Mouse (Mus musculus): Measurements from ENCODE around the gene Odf2.
"Not testable (repeated sequence)": the region's sequence is repeated elsewhere in the genome, so short reads cannot be mapped to it uniquely, and the experiment has no call there.

Odf2 gene

GRCm38 (mm10) chr2:29869646-29870451, 19.2 kb upstream of the Odf2 start:
- DNase-seq: no peak

DNA sequence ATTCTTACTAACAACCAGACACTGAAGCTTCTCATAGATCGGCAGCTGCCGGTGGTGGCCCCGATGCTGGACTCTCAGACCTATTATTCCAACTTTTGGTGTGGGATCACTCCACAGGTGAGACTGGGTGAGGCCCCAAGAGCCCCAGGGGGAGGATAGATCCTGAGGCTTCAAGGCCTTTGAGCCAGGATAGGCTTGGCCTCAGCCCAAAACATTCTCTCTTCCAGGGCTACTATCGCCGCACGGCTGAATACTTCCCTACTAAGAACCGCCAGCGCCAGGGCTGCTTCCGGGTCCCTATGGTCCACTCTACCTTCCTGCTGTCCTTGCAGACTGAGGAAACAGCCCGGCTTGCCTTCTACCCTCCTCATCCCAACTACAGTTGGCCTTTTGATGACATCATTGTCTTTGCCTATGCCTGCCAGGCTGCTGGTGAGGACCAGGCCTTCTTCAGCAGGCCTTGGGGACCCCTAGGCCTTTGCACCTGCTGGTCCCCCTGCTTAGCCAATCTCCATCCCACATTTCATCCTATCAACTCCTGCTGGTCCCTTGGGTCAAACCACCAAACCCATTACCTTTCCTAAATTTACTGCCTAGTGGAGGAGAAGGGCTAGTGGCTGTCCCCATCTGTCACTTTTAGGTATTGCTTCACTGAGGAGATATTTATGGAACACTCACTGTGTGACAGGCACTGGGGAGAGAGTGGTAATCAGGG, 16.3 kb upstream of the Odf2 start:
- DNase-seq: peak; percentile 46 to 55

DNA sequence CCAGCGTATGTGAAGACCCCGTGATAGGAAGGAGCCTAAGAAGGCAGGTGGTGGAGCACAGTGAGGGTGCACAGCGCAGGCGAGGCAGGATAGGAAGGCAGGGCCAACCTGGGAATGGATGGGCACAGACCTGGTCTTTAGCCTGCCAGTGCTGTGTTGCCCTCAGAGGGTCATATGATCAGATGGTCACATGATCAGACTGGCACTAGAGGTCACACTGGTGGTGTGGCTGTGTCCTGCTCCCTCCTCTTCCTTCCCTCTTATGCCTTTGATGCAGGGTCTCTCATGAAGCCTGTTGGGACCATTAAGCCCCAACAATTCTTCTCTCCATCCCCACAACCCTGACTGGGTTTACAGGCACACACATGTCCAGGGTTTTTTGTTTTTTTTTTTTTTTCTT, 15.2 kb upstream of the Odf2 start:
- DNase-seq: no peak

DNA sequence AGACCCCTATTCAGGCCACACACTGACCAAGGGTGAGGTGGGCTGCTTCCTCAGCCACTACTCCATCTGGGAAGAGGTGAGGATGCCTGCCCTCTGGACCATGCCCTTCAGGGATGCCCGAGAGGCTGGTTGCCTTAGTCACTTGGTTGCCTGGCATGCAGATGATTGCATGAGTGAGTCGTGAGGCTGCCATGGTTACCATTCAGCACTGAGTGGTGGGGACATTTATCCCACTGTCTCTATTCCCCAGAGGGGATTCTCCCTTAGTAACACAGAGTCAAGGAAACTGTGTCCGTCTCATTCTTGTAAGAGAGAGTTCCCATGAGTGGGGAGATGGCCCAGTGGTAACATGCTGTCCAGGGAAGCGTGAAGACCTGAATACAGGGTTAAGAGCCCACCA, 11.0 kb upstream of the Odf2 start:
- DNase-seq: no peak

DNA sequence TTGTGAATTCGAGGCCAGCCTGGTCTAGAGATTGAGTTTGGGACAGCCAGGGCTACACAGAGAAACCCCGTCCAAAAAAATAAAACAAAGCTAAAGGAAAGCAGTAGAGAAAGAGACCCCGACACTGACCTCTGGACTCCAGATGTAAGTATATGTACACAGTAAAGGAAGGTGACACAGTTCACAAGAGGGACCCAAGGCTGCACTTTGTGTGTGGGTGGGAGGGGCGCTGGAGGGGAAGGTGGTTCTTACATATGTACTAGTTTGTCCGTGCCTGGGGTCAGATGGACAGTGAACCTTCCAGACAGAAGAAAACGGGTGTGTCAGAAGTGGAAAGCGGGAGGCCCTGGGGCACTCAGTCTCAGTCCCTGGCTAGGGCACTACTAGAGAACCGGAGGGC, 9.8 kb upstream of the Odf2 start:
- no peak for DNase-seq

GRCm38 (mm10) chr2:29879964-29880830, 8.8 kb upstream of the Odf2 start:
- no peak for DNase-seq

DNA sequence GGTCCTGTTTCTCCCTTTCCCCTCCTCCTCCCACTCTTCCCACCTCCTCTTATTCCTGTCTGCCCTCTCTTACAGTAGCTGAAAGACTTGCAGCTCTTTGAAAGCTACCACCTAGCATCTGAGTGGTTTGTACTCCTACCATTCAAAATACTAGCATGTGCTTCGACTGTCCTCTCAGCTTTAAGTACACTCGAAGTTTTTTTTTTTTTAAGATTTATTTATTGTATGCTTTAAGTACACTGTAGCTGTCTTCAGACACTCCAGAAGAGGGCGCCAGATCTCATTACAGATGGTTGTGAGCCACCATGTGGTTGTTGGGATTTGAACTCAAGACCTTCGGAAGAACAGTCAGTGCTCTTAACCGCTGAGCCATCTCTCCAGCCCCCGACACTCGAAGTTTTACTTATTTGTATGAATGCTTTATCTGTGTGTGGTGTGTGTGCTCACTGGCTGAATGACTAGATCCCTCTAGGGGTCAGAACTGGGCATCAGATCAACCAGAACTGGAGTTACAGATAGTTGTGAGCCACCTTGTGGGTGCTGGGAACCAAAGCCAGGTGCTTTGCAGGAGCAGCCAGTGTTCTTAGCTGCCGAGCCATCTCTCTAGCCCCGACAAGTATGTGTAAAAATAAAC, 2.2 kb upstream of the Odf2 start:
- DNase-seq: not testable (repeated sequence)

DNA sequence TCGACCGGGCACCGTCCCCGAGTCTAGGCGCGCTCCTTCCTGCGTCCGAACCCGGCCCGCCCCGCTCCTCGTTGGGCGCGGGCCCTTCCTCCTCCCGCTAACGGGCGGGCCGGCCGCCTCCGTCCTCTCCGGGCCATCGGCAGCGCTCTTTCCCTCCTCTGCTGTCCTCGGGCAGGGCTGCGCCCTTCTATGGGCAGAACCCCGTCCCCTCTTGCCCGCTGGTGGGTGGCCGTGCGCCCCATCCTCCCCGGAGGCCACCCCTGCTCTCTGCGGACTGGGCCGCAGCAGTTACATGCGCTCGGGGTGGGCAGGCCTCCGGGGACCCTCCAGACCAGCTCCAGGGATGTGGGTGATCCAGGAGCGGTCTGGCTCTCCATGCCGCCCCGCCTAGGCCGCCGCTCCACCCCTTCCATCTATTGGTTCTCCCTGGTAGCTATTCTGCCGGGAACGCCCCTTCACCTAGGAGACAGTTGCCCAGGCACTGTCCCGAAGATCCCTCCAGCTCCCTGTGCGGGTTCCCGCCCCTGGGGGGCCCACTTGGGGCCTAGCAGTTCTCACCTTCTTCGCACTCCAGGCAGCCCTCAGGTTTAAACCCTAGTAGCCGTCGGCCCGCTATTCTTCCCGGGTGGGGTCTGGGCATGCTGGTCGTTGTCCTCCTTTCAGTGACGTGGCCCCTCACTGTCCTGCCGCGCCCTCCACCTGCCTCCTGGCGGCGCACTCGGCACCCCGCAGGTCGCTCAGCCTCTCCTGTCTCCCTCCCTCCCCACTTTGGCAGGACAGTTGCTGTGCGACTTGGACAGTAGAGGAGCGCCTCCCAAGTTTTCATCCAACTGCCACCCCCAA, 1.2 kb downstream of the Odf2 start:
- peak; percentile 87 to 89 for DNase-seq

DNA sequence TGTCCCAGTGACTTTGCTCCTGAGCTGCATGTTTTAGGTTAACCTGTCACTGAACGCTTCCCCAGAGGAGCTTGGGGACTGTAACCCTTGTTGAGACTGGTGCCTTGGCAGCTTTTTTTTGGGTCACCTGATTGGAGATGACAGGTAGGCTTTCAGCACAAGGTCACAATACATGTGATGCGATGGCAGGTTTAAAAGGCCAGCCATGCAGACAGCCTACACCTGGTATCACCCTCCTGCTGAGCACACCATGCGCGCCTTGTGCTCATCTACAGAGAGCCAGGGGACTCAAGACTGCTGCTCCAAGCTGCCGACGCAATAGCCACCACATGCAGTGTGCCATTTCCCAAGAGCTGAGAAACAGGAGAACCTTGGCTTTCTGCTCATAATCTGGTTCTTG, 2.8 kb downstream of the Odf2 start:
- DNase-seq: no peak

GRCm38 (mm10) chr2:29896071-29896470, 7.0 kb downstream of the Odf2 start:
- no peak for DNase-seq

DNA sequence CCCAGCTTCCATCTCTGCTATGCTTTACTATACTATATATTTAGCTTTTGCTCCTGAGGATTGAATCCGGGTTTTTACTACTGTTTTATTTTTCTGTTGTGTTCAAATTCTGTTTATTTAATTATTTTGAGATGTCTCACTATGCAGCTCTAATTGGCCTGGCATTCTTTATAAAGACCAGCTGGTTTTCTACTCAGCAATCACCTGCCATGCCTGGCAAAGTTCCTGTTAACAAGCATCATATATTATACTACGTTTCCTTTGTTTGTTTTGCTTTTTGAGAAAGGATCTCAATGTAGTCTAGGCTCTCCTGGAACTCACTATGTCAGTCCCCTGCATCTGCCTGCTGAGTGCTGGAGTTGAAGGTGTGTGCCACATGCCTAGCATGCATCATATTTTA, 8.3 kb downstream of the Odf2 start:
- DNase-seq: no peak

DNA sequence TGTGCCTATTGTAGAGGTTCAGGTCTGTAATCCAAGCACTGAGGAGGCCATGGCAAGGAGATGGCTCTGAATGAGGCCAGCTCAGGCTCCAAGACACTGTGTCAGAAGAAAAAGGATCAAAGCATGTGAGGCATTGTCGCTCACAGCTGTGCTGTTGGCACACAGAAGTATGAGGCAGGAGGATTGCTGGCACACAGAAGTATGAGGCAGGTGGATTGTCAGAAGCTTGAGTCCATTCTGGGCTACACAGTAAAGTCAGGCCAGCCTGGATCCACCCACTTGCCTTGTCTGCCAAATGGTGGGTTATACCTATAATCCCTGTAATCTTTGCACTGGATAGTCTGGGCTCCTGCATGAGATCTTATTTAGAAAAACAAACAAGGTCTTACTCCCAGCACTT, 9.1 kb downstream of the Odf2 start:
- peak; percentile 28 to 52 for DNase-seq

DNA sequence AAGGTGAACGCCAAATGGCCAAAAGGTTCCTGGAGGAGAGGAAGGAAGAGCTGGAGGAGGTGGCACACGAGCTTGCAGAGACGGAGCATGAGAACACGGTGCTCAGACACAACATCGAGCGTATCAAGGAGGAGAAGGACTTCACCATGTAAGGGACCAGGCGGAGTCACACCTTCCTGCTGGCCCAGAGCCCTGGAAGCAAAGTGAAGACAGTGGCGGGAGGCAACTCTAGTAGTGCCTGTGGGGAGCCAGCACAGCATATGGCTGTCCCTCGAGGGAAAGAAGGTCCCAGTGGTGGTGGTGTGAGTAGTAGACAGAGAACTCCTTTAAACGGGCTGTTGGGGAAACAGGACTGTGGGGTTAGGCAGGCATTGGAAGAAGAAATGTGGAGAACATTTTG, 13.2 kb downstream of the Odf2 start:
- no peak for DNase-seq

GRCm38 (mm10) chr2:29908171-29908570, 19.1 kb downstream of the Odf2 start:
- DNase-seq: not testable (repeated sequence)

DNA sequence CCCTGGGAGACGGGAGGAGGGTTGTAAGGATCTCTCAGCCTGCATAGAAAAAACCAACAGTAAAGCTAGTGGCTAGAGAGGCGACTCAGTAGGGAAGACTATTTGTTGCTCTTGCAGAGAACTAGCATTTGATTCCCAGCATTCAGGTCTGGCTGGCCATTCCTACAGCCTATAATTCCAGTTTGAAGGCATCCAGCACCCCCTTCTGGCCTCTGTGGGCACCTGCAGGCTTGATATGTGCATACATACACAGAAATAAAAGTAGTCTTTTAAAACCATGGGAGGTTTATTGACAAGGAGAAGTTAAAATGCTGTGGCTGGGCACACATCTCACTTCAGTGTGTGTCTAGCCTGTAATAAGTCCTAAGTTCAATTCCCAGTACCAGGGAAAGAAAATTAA, 21.0 kb downstream of the Odf2 start:
- peak in 1 of 2 experiments; percentile 35 for DNase-seq

DNA sequence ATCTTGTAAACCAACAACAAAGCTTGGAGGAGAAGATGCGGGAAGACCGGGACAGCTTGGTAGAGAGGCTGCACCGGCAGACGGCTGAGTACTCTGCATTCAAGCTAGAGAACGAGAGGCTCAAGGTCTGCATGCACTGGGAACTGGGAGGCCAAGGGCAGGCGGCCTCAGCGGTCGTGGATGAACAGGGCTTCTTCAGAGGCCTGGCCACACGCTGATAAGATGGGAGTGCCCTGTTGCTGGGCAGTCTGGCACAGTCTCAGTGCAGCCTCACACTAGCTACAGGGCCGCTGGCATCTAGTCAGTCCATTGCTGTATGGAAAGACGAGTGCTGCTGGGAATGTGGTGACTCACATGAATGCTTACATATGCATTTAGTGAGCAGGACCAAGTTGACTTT, 28.6 kb downstream of the Odf2 start:
- DNase-seq: no peak

DNA sequence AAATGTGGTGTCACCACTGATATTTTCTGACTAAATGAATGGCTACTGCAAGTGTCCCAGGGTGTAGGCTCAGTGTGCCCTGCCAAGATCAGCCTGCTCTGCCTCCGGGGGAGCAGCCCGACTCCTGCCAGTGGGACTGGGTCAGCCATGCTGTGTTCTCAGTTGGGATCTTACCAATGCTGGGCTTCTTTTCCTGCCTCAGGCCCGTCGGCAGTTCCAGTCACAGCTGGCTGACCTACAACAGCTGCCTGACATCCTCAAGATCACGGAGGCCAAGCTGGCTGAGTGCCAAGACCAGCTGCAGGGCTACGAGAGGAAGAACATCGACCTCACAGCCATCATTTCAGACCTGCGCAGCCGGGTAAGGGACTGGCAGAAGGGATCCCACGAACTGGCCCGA, 33.0 kb downstream of the Odf2 start:
- peak; percentile 47 to 55 for DNase-seq

GRCm38 (mm10) chr2:29926542-29926941, 37.5 kb downstream of the Odf2 start:
- no peak for DNase-seq

GRCm38 (mm10) chr2:29930506-29930905, 41.5 kb downstream of the Odf2 start:
- DNase-seq: peak; percentile 97 to 98

DNA sequence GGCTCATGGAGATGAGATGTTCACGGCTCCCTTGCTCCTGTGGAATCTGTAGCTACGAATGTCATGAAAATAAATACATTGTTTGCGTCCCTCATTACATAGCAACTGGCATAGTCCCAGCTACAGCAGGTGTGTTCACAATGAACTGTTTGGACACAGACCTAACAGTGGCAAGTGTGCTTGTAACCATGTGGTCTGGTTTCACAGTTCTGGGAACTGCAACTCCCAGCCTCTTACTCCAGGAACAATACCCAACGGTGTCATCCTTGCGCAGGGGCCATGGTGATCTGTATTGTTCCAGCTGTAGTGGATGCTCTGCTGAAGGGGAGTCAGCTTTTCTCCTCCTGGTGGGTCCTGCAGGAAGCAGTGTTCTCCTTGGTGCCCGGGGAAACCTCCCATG, 42.2 kb downstream of the Odf2 start:
- peak; percentile 36 to 48 for DNase-seq

- peak; percentile 98 to 99 for DNase-seq
Measured at GRCm38 (mm10) chr2:29934906-29935599, 46.0 kb downstream of the Odf2 start, which contains the start of gene Gle1. Gene Gle1, plus strand, starts transcription at chr2:29935426.

Data from cerebellum, postnatal 10 days (tissue).